Mouse (Mus musculus): ENCODE data around the gene Umod.

DNA sequence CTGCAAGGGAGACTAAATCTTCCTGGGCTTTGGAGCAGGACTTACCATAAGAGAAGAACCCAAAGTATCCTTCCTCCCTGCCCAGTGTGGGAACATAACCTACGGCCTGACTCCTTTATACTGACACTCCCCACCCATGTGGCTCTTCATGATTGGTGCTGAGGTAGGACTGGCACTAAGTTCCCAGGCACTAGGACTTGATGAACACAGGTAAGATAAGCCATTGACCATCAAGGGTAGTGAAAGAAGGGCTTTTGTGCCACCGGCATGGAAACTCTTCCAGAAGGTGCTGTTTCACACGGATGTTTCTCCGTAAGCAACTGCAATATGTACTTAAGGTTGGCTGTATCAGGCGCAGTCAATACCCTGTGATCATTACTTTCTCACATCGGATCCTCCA lies 19.9 kb downstream of the Umod start, which contains the start of gene Gp2:
- TF ChIP-seq NELFE (IDR thresholded peaks at IDR 0.05; ENCODE audit: low read depth, low read length) (no peak), KAT2A (IDR thresholded peaks at IDR 0.05; ENCODE audit: insufficient replicate concordance, low read length) (no peak), CTCF (conservative IDR thresholded peaks at IDR 0.05 in 1 of 2, IDR thresholded peaks at IDR 0.05 in 1 of 2; ENCODE audit: low read depth in 2 of 2, low read length in 2 of 2) (no peak)
